Mouse (Mus musculus) stomach, postnatal 0 days (tissue): ENCODE results near the gene Slc35b2. TPM values are rescaled to one million over a fixed set of nuclear protein-coding genes. Genes with fewer than 3 reads are reported as not detected.
A peak's percentile ranks its signal among the peaks of the same experiment; 100 is the strongest.

Experiments used
- ATAC-seq: fragments of 200-750 bp; cut with Nextera tagmentation; 2 replicates; pipeline ENCODE4 v1.8.0; 2017; ENCODE audit not compliant: low FRiP score, low TSS enrichment
- DNase-seq: peaks from one replicate; pipeline ENCODE4 v3.0.0-alpha.2; 2016; ENCODE audit warnings: low spot score
- H3K27ac ChIP-seq: fragments of 300-500 bp; sonication (generic); replicated peaks from 2 replicates; pipeline ENCODE4 v1.5.1; 2014; ENCODE audit warnings: mild to moderate bottlenecking, control low read depth
- H3K27me3 ChIP-seq: fragments of 300-500 bp; sonication (generic); 2 replicates; pipeline ENCODE4 v1.6.1; 2014; ENCODE audit warnings: low read length; ENCODE audit not compliant: control insufficient read depth, insufficient read depth
- H3K36me3 ChIP-seq: fragments of 300-500 bp; sonication (generic); 2 replicates; pipeline ENCODE4 v1.6.1; 2014; ENCODE audit warnings: low read length, mixed read lengths; ENCODE audit not compliant: control insufficient read depth, insufficient read depth
- H3K4me1 ChIP-seq: fragments of 300-500 bp; sonication (generic); replicated peaks from 2 replicates; pipeline ENCODE4 v1.6.1; 2014; ENCODE audit warnings: antibody characterized with exemption; ENCODE audit not compliant: control insufficient read depth, insufficient read depth
- H3K4me2 ChIP-seq: fragments of 300-500 bp; sonication (generic); replicated peaks from 2 replicates; pipeline ENCODE4 v1.6.1; 2014; ENCODE audit warnings: low read depth, mild to moderate bottlenecking, control low read depth, moderate library complexity
- H3K4me3 ChIP-seq: fragments of 300-500 bp; sonication (generic); 2 replicates; pipeline ENCODE4 v1.5.1; 2014; ENCODE audit warnings: low read depth, low read length, control low read depth
- H3K9ac ChIP-seq: fragments of 300-500 bp; sonication (generic); 2 replicates; pipeline ENCODE4 v1.6.1; 2014; ENCODE audit warnings: mild to moderate bottlenecking, low read length, control low read depth, mixed read lengths
- H3K9me3 ChIP-seq: fragments of 300-500 bp; sonication (generic); 2 replicates; pipeline ENCODE4 v1.6.1; 2016; ENCODE audit warnings: low read length; ENCODE audit not compliant: control insufficient read depth
- CTCF ChIP-seq: IDR thresholded peaks from 2 replicates; pipeline ENCODE4 v1.5.1; 2016; ENCODE audit warnings: antibody characterized with exemption, low read depth, mild to moderate bottlenecking, moderate library complexity
- EP300 ChIP-seq: optimal IDR thresholded peaks from 2 replicates; pipeline ENCODE3; 2016; ENCODE audit warnings: antibody characterized with exemption
- WGBS: fragments of 180-500 bp; shearing (Covaris S2); extraction: QIAGEN DNeasy Blood & Tissue Kit; methylation state at CpG from one replicate; pipeline ENCODE4 v1.1.7; 2014; 5-methylcytosine and 5-hydroxymethylcytosine counted together
- polyA plus RNA-seq: library from polyadenylated mRNA; unstranded; fragments of >200 nt; fragmentation: Nextera tagmentation; extraction: Ambion mirVana; gene quantifications from 2 replicates; pipeline ENCODE4 v1.2.1, GENCODE M21; 2015

Gene Slc35b2
- polyA plus RNA-seq, 1 experiment from 2014 or later, result 72.7 TPM

DNA sequence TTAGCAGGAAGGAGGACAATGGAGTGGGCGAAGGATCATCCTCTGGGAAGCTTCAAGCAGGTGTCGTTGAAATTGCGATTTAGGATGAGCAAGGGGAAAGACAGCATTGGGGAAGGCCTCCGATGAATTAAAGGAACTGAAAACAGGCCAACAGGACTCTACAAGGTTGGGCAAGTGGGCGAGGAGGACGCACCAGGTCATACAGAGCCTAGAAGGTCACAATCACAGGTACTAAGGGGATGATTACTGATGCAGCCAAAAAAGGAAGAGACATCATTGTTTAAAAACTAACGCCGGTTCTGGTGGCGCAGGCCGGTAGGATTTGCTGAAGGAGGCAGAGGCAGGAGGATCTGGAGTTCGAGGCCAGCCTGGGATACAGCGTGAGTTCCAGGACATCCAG lies 458 bp upstream of the Slc35b2 start:
- no peaks in the 10 kb centered on the region for H3K27me3 ChIP-seq
- ATAC-seq, result no peak
- no peak for DNase-seq
- H3K27ac ChIP-seq, result no peak overlapping the region
- peaks cover 11% of the 10 kb centered on the region for H3K36me3 ChIP-seq
- TF ChIP-seq CTCF (no peak), EP300 (no peak)
- WGBS, result 75% methylated on average over 12 of the region's 12 CpGs
- no peaks in the 10 kb centered on the region for H3K4me1 ChIP-seq
- H3K4me3 ChIP-seq, result no peak overlapping the region
- H3K9me3 ChIP-seq, result no peaks in the 10 kb centered on the region
- no peak overlapping the region for H3K4me2 ChIP-seq
- H3K9ac ChIP-seq, result no peak overlapping the region

DNA sequence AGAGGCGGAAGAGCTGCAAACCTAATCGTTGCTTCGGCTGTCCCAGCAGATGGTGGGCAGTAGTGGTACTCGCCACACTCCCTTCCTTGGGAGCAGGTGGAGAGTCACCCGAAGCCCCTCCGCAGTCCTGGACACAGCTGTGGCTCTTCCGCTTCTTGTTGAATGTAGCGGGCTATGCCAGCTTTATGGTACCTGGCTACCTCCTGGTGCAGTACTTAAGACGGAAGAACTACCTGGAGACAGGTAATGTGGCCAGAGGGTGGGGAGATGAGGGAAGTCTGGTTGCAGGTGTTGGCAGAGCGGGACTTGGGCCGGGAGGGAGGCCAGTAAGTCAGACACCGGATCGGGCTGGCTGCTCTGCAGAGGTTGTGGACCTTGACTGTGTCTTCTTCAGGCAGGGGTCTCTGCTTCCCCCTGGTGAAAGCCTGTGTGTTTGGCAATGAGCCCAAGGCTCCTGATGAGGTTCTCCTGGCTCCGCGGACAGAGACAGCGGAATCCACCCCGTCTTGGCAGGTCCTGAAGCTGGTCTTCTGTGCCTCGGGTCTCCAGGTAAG lies 934 bp downstream of the Slc35b2 start:
- Histone ChIP-seq H3K27me3 (no peaks in the 10 kb centered on the region), H3K27ac (peak overlapping the region; percentile 85), H3K9me3 (no peaks in the 10 kb centered on the region), H3K9ac (peak overlapping the region; percentile 90), H3K36me3 (peaks cover 24% of the 10 kb centered on the region), H3K4me1 (no peaks in the 10 kb centered on the region; the same call in 1 of the 2 replicates), H3K4me2 (peak overlapping the region; percentile 97), H3K4me3 (peak overlapping the region; percentile 82)
- DNase-seq, result no peak
- TF ChIP-seq EP300, result no peak
- ATAC-seq, result no peak; the same call in none of the 2 replicates
- WGBS, result 7% methylated on average over 18 of the region's 18 CpGs

DNA sequence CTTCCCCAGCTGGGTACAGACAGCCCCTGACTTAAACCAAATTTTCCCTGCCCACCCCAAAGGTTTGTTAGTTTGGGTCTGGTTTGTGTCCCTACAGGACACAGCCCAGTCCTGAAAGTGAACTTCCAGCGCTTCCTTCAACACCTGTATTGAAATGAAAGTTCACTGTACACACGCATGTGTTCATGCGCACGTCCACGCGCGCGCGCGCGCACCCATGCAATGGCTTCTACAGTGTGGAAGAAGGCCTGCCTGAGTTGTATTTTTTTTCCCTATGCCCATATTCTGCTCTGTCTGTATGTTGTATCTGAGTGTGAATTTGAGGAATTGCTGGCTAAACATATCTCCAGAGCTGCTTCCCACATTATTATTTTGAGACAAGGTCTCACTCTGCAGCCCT lies 1.4 kb downstream of the Slc35b2 start:
- ATAC-seq (no peak), DNase-seq (no peak)
- no peak for TF ChIP-seq CTCF
- TF ChIP-seq EP300, result no peak
- peaks cover 27% of the 10 kb centered on the region for H3K36me3 ChIP-seq
- peak overlapping the region; percentile 82; the same call in 1 of the 2 replicates for H3K4me3 ChIP-seq
- H3K4me2 ChIP-seq, result peak overlapping the region; percentile 97
- H3K4me1 ChIP-seq, result no peaks in the 10 kb centered on the region; the same call in 1 of the 2 replicates
- no peaks in the 10 kb centered on the region for H3K27me3 ChIP-seq
- 85% methylated on average over 11 of the region's 11 CpGs for WGBS
- H3K9ac ChIP-seq, result peak overlapping the region; percentile 90; the same call in 1 of the 2 replicates
- no peaks in the 10 kb centered on the region for H3K9me3 ChIP-seq
- H3K27ac ChIP-seq, result peak overlapping the region; percentile 85; the same call in 1 of the 2 replicates

DNA sequence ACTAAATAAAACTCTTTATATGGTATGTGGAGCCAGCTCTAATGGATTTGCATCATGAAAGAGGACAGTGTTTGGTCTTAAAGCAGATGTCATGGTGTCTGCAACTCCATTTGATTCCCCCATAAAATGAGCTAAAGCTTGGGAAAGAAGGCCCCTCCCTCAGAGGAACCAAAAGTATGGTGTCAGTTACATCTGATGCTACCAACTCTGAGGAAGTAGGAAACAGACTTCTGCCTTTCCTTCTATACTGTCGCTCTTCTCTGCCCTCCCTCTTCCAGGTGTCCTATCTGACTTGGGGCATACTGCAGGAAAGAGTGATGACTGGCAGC lies 2.3 kb downstream of the Slc35b2 start:
- TF ChIP-seq EP300, result no peak
- TF ChIP-seq CTCF, result no peak
- H3K9me3 ChIP-seq, result no peaks in the 10 kb centered on the region
- ATAC-seq (no peak), DNase-seq (no peak)
- H3K27ac ChIP-seq, result no peak overlapping the region
- no peaks in the 10 kb centered on the region for H3K27me3 ChIP-seq
- H3K4me3 ChIP-seq, result no peak overlapping the region
- 50% methylated on average over 1 of the region's 1 CpGs for WGBS
- no peak overlapping the region for H3K4me2 ChIP-seq
- no peak overlapping the region for H3K9ac ChIP-seq
- no peaks in the 10 kb centered on the region; the same call in 1 of the 2 replicates for H3K4me1 ChIP-seq
- H3K36me3 ChIP-seq, result peaks cover 36% of the 10 kb centered on the region

DNA sequence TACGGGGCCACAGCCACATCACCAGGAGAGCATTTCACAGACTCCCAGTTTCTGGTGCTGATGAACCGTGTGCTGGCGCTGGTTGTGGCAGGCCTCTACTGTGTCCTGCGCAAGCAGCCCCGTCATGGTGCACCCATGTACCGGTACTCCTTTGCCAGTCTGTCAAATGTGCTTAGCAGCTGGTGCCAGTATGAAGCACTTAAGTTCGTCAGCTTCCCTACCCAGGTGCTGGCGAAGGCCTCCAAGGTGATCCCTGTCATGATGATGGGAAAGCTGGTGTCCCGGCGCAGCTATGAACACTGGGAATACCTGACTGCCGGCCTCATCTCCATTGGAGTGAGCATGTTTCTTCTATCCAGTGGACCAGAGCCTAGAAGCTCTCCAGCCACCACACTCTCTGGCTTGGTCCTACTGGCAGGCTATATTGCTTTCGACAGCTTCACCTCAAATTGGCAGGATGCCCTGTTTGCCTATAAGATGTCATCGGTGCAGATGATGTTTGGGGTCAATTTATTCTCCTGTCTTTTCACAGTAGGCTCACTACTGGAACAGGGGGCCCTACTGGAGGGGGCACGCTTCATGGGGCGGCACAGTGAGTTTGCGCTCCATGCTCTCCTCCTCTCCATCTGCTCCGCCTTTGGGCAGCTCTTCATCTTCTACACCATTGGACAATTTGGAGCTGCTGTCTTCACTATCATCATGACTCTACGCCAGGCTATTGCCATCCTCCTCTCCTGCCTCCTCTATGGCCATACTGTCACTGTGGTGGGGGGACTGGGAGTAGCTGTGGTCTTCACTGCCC lies 2.9 kb downstream of the Slc35b2 start:
- Histone ChIP-seq H3K9me3 (no peaks in the 10 kb centered on the region), H3K27me3 (no peaks in the 10 kb centered on the region), H3K27ac (no peak overlapping the region), H3K9ac (no peak overlapping the region), H3K4me3 (no peak overlapping the region), H3K36me3 (peaks cover 40% of the 10 kb centered on the region), H3K4me2 (no peak overlapping the region), H3K4me1 (no peaks in the 10 kb centered on the region; the same call in 1 of the 2 replicates)
- TF ChIP-seq EP300 (no peak), CTCF (no peak)
- 58% methylated on average over 18 of the region's 18 CpGs for WGBS
- no peak for ATAC-seq
- no peak for DNase-seq

DNA sequence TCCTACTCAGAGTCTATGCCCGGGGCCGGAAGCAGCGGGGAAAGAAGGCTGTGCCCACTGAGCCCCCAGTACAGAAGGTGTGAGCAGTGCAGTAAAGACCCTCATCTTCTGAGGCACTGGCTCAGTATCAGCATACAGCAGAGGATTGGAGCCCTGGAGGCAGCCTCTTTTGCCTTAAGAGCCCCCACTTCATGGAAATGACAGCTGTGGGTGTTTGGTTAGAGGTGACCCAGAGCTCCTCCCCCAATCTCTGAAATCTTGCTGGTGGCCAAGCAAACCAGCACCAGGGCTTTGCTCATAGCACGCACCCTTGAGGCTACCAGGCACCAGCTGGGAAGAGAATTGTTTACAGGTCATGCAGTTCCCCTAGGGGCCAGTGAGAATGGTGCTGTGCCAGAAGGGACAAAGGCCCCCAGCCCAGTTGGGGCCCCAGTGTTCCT lies 3.5 kb downstream of the Slc35b2 start:
- Histone ChIP-seq H3K4me2 (no peak overlapping the region), H3K27me3 (no peaks in the 10 kb centered on the region), H3K9ac (no peak overlapping the region), H3K4me1 (no peaks in the 10 kb centered on the region; the same call in 1 of the 2 replicates), H3K4me3 (no peak overlapping the region), H3K9me3 (no peaks in the 10 kb centered on the region), H3K27ac (no peak overlapping the region), H3K36me3 (peaks cover 40% of the 10 kb centered on the region)
- ATAC-seq, result no peak
- WGBS, result 35% methylated on average over 4 of the region's 4 CpGs
- TF ChIP-seq CTCF, result no peak
- no peak for TF ChIP-seq EP300
- DNase-seq, result no peak
